Mouse (Mus musculus): ENCODE data around the gene Tead3.

DNA sequence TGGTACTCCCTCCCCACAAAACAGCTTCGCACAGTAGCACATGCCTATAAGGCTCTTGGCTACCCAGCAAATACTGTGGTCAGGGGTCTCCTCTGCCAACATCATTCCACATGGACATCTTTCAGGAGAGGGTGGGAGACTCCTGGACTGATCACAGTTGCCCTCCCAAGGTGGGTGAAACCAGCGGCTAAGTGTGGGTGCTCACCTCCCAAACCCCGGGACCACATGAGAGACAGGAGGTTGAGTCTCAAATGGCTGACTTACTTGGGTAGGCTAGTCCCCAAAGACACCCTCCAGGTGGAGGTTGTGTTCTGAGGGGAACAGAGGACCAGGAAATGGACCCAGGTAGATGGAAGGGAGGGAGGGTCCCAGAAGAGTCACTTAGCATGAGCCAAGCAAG lies 5.9 kb downstream of the Tead3 start:
- TF ChIP-seq E2F4 (IDR thresholded peaks at IDR 0.05; ENCODE audit: insufficient replicate concordance, low read depth, low read length) = no peak
- TF ChIP-seq MYC (IDR thresholded peaks at IDR 0.05; ENCODE audit: low read depth, low read length) = no peak
- no peak for TF ChIP-seq MAFK (IDR thresholded peaks at IDR 0.05; ENCODE audit: insufficient replicate concordance, low read length)
- no peak for TF ChIP-seq MAX (IDR thresholded peaks at IDR 0.05; ENCODE audit: low read length)
- no peak for TF ChIP-seq USF1 (IDR thresholded peaks at IDR 0.05; ENCODE audit: low read depth, low read length)
- TF ChIP-seq POLR2A (IDR thresholded peaks at IDR 0.05; ENCODE audit: low read depth, low read length) = no peak
- no peak for TF ChIP-seq PAX5 (IDR thresholded peaks at IDR 0.05; ENCODE audit: low read length)
- no peak for TF ChIP-seq CTCF (conservative IDR thresholded peaks at IDR 0.05 in 1 of 2, IDR thresholded peaks at IDR 0.05 in 1 of 2; ENCODE audit: low read depth in 2 of 2, low read length in 2 of 2)
- TF ChIP-seq POLR2AphosphoS2 (IDR thresholded peaks at IDR 0.05; ENCODE audit: low read depth, low read length) = no peak
- no peak for TF ChIP-seq ELF1 (IDR thresholded peaks at IDR 0.05; ENCODE audit: low read depth, low read length)
- no peak for TF ChIP-seq NRF1 (IDR thresholded peaks at IDR 0.05; ENCODE audit: low read depth, low read length)
- no peak for TF ChIP-seq MEF2A (IDR thresholded peaks at IDR 0.05; ENCODE audit: borderline replicate concordance, low read depth, low read length)
